Mouse (Mus musculus) kidney, adult 2 months (tissue): ENCODE measurements at regions not wholly inside any gene's neighbourhood (a gene's known extent, or its start where the extent isn't known, plus 50 kb on each side); places are given as distances from the start of the nearest gene placed in this dataset.

Experiments
- CTCF ChIP-seq: fragments of 200-500 bp; conservative IDR thresholded peaks from 2 replicates; pipeline ENCODE4 v1.5.1; 2011; ENCODE audit warnings: low read depth, mild to moderate bottlenecking, control low read depth, low read length, moderate library complexity, mixed read lengths; ENCODE audit not compliant: insufficient read depth, insufficient read length
- POLR2A ChIP-seq: fragments of 200-500 bp; IDR thresholded peaks from one replicate; pipeline ENCODE4 v1.6.1; 2011; ENCODE audit warnings: low read depth, low read length, control low read depth

GRCm38 (mm10) chr3:35695859-35696258 is 58.0 kb upstream of the Atp11b start:
- TF ChIP-seq CTCF (no peak), POLR2A (no peak)
